Mouse (Mus musculus) bone marrow, adult 2 months (tissue): Measurements from ENCODE around the gene Lrrc31.

Source experiments
- CTCF ChIP-seq: fragments of 200-500 bp; IDR thresholded peaks from 2 replicates; pipeline ENCODE4 v1.5.1; 2011; ENCODE audit warnings: low read length, control low read depth; ENCODE audit not compliant: control insufficient read depth, insufficient read depth
- POLR2A ChIP-seq: fragments of 200-500 bp; IDR thresholded peaks from 2 replicates; pipeline ENCODE4 v1.6.1; 2011; ENCODE audit warnings: low read depth, mild to moderate bottlenecking, control low read depth, low read length, borderline replicate concordance; ENCODE audit not compliant: control insufficient read depth

DNA sequence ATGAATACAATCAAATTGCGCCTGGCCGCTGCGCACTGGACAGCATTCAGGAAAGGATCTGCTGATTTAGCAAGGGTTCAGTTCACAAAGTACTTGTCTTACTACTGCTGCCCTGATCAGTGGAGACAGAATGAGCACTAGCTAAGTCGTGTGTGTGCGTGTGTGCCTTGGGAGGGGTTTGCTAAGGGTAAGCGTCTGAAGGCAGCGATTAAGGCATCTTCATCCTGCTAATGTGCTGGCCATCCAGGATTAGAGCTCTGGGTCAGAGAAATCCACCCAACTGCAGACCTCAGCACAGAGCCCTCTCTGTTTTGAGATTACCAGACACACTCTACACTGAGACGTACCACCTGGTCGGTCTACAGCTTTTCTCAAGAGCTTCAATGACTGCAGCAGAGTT is 48.7 kb upstream of the Lrrc31 start:
- TF ChIP-seq CTCF (no peak), POLR2A (no peak)
